Mouse (Mus musculus) ovary, adult 2 months (tissue): Measurements from ENCODE around the gene Ect2. TPM values are rescaled to one million over a fixed set of nuclear protein-coding genes. Genes with fewer than 3 reads are reported as not detected.

Experiments
- polyA plus RNA-seq: library from polyadenylated mRNA; depleted of rRNA; stranded (reverse); fragments of >200 nt; gene quantifications from 2 replicates; pipeline ENCODE4 v1.2.3, GENCODE M21; 2012; rRNA removed

Ect2 gene
- 1.5 and 2.6 TPM in 2 replicates for polyA plus RNA-seq

DNA sequence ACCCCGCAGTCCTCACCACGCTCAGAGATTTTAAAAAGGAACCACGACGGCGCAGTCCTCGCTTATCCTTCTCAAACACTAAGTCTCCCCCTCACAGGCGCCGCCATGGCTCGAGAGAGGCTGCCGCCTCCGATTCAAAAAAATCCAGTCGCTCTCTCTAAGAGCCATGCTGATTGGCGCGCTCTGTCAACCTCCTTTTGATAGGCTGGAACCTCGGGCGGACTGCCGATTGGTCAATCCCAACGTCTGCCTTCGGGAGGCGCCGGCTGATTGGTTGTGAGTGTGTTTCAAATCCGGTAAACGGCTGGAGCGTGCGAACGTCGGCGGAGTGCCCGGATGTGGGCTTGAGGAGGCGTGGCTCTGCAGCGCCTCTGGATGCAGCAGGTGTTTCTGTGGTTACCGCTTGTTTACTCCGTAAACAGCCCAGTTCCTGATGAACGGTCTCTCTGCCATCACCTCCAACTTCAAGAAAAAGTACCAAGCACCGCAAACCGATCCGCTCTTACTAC is at the start of gene Ect2:
Gene Ect2, minus strand, starts transcription at position 178 of the 509 bp plus-strand sequence.

GRCm38 (mm10) chr3:27182733-27183600 is 29.3 kb upstream of the Ect2 start, which contains the start of gene Nceh1:
Gene Nceh1, plus strand, starts transcription at chr3:27182965.

Other genes with a start within 250 kb of the Ect2 start
- 96.3 and 138 TPM in 2 replicates for gene Nceh1, start 29.1 kb upstream of the Ect2 start, polyA plus RNA-seq
- 5.0 and 5.7 TPM in 2 replicates for gene Tnfsf10, start 163.2 kb upstream of the Ect2 start, polyA plus RNA-seq
- not detected in 2 replicates for gene Ghsr, start 217.5 kb upstream of the Ect2 start, polyA plus RNA-seq